Mouse (Mus musculus): ENCODE measurements around the gene Dok5. TPM values are rescaled to one million over a fixed set of nuclear protein-coding genes. Genes with fewer than 3 reads are reported as not detected.

The Dok5 gene
- total RNA-seq, 2 experiments from 2014 or later: 33.9 to 35.1 TPM

GRCm38 (mm10) chr2:170924131-170924530, 192.5 kb downstream of the Dok5 start:
- no peak for DNase-seq (ENCODE audit: low spot score in 2 of 2)

- DNase-seq (ENCODE audit: low spot score in 2 of 2): no peak
Measured at GRCm38 (mm10) chr2:170926237-170926636, 194.6 kb downstream of the Dok5 start.

Other genes with a start within 250 kb of the Dok5 start
- 10 to 100 TPM; 32.8 to 33.7 TPM for gene Pfdn4, start 235.4 kb upstream of the Dok5 start, total RNA-seq (2021)
- gene Cyp24a1, start 234.7 kb upstream of the Dok5 start, total RNA-seq (2021): not detected
- not detected for gene 4930470P17Rik, start 129.8 kb upstream of the Dok5 start, total RNA-seq (2021)